ENCODE assay signal across 21 mouse cellular contexts in genomic region chr2:33452721-33453120, GRCm38 (mm10). TPM values are rescaled to one million over a fixed set of nuclear protein-coding genes. Genes with fewer than 3 reads are reported as not detected.
A peak's percentile ranks its signal among the peaks of the same experiment; 100 is the strongest.
DNase-seq lines count a peak whose midpoint lies in the region; ATAC-seq and TF ChIP-seq lines count a peak whose summit lies in the region.
"Had no signal": no experiment of that assay in that cellular context is flagged by ENCODE, and none has a peak within 500 bp of the region (broad histone marks: within the 10 kb centered on the region; RNA-seq: fewer than 3 reads in every experiment).

No protein-coding gene starts in this region.

- H3K36me3 ChIP-seq in forebrain, embryonic 15.5 days, result peaks cover 55% of the 10 kb centered on the region
- peaks cover 24% of the 10 kb centered on the region for H3K36me3 ChIP-seq in forebrain, embryonic 16.5 days (ENCODE audit: control insufficient read depth, insufficient read depth)
- peaks cover 81% of the 10 kb centered on the region for H3K36me3 ChIP-seq in heart, embryonic 12.5 days
- H3K36me3 ChIP-seq in heart, embryonic 10.5 days, result peaks cover 77% of the 10 kb centered on the region
- peaks cover 68% of the 10 kb centered on the region for H3K36me3 ChIP-seq in lung, embryonic 14.5 days (ENCODE audit: insufficient read depth)

- H3K27ac ChIP-seq in forebrain, embryonic 15.5 days (replicated peaks), result peak overlapping the region; percentile 51; the same call in 1 of the 2 replicates
- no peak overlapping the region; the same call in 1 of the 2 replicates for H3K27ac ChIP-seq in forebrain, embryonic 16.5 days (ENCODE audit: low read length)
- H3K27ac ChIP-seq in heart, embryonic 12.5 days (ENCODE audit: poor library complexity, severe bottlenecking), result peak overlapping the region; percentile 35; the same call in 1 of the 2 replicates
- no peak overlapping the region for H3K27ac ChIP-seq in heart, embryonic 10.5 days
- H3K27ac ChIP-seq in lung, embryonic 14.5 days (ENCODE audit: low read depth), result peak overlapping the region; percentile 46
- H3K27ac ChIP-seq: hindbrain, embryonic 10.5 days; intestine, embryonic 15.5 days; limb, embryonic 13.5 days; liver, embryonic 12.5 days; neural tube, embryonic 12.5 days had no signal

- 91% methylated on average over 5 of the region's 5 CpGs for WGBS in forebrain, embryonic 15.5 days
- WGBS in forebrain, embryonic 16.5 days, result 91% methylated on average over 5 of the region's 5 CpGs
- 85% methylated on average over 5 of the region's 5 CpGs for WGBS in heart, embryonic 12.5 days
- WGBS in heart, embryonic 10.5 days, result 79% methylated on average over 5 of the region's 5 CpGs
- 92% methylated on average over 5 of the region's 5 CpGs for WGBS in lung, embryonic 14.5 days

- H3K9ac ChIP-seq in forebrain, embryonic 15.5 days (replicated peaks), result no peak overlapping the region
- no peak overlapping the region for H3K9ac ChIP-seq in forebrain, embryonic 16.5 days (replicated peaks; ENCODE audit: low read depth, low read length)
- 0 out of 2 replicates have a peak overlapping the region, but pooled peaks have one; percentile 41 for H3K9ac ChIP-seq in heart, embryonic 12.5 days
- no peak overlapping the region for H3K9ac ChIP-seq in lung, embryonic 14.5 days
- H3K9ac ChIP-seq: intestine, embryonic 15.5 days; limb, embryonic 13.5 days; liver, embryonic 12.5 days; neural tube, embryonic 12.5 days had no signal

- no peaks in the 10 kb centered on the region for H3K9me3 ChIP-seq in forebrain, embryonic 15.5 days
- no peaks in the 10 kb centered on the region for H3K9me3 ChIP-seq in forebrain, embryonic 16.5 days (ENCODE audit: control insufficient read depth, low read length)
- H3K9me3 ChIP-seq in heart, embryonic 12.5 days (replicated peaks), result no peaks in the 10 kb centered on the region
- H3K9me3 ChIP-seq in heart, embryonic 10.5 days, result no peaks in the 10 kb centered on the region
- H3K9me3 ChIP-seq in lung, embryonic 14.5 days (ENCODE audit: low read depth, low read length), result no peaks in the 10 kb centered on the region
- H3K9me3 ChIP-seq: hindbrain, embryonic 10.5 days; intestine, embryonic 15.5 days; limb, embryonic 13.5 days; liver, embryonic 12.5 days; neural tube, embryonic 12.5 days had no signal

- DNase-seq in heart, embryonic 10.5 days (ENCODE audit: low spot score), result no peak
- no peak for DNase-seq in lung, embryonic 14.5 days
- DNase-seq in lung, adult 18-20 months, result no peak
- peak; percentile 62 for DNase-seq in skeletal muscle tissue, adult 2 months (ENCODE audit: low read depth, low spot score)
- DNase-seq: cerebellum, adult 11-12 months; cerebellum, postnatal 10 days; lung, adult 2 months; midbrain, embryonic 14.5 days; right cerebral cortex, postnatal 25 days; thymus, adult 18-20 months; thymus, postnatal 36 days had no signal

- TF ChIP-seq CTCF in lung, embryonic 14.5 days (IDR thresholded peaks at IDR 0.05; ENCODE audit: low read depth), result no peak

- no peak for ATAC-seq in forebrain, embryonic 15.5 days (replicated peaks)
- ATAC-seq in forebrain, embryonic 16.5 days, result no peak
- ATAC-seq in heart, embryonic 12.5 days (ENCODE audit: insufficient number of reproducible peaks, low FRiP score), result no peak
- no peak for ATAC-seq in lung, embryonic 14.5 days (ENCODE audit: insufficient read depth)
- ATAC-seq: activated CD4-positive, CD25-positive, alpha-beta regulatory T cell, adult 4 months; hindbrain, embryonic 16.5 days had no signal

- H3K27me3 ChIP-seq in forebrain, embryonic 15.5 days, result no peaks in the 10 kb centered on the region
- H3K27me3 ChIP-seq in forebrain, embryonic 16.5 days (replicated peaks; ENCODE audit: control insufficient read depth, insufficient read depth, low read length), result no peaks in the 10 kb centered on the region
- no peaks in the 10 kb centered on the region for H3K27me3 ChIP-seq in heart, embryonic 12.5 days (replicated peaks)
- H3K27me3 ChIP-seq in heart, embryonic 10.5 days (ENCODE audit: insufficient read depth, poor library complexity, severe bottlenecking), result no peaks in the 10 kb centered on the region
- no peaks in the 10 kb centered on the region for H3K27me3 ChIP-seq in lung, embryonic 14.5 days (ENCODE audit: insufficient read depth, low read length)
- H3K27me3 ChIP-seq: intestine, embryonic 15.5 days; limb, embryonic 13.5 days; liver, embryonic 12.5 days; neural tube, embryonic 12.5 days had no signal

- H3K4me1 ChIP-seq in forebrain, embryonic 15.5 days, result peaks cover 4% of the 10 kb centered on the region; the same call in 1 of the 2 replicates
- H3K4me1 ChIP-seq in forebrain, embryonic 16.5 days (replicated peaks; ENCODE audit: control insufficient read depth, insufficient read depth, low read length), result peaks cover 17% of the 10 kb centered on the region
- H3K4me1 ChIP-seq in heart, embryonic 12.5 days (replicated peaks), result peaks cover 18% of the 10 kb centered on the region
- peaks cover 17% of the 10 kb centered on the region for H3K4me1 ChIP-seq in heart, embryonic 10.5 days
- no peaks in the 10 kb centered on the region for H3K4me1 ChIP-seq in lung, embryonic 14.5 days (ENCODE audit: insufficient read depth)

- no peak overlapping the region for H3K4me3 ChIP-seq in forebrain, embryonic 15.5 days
- no peak overlapping the region for H3K4me3 ChIP-seq in forebrain, embryonic 16.5 days (replicated peaks; ENCODE audit: low read length)
- H3K4me3 ChIP-seq in heart, embryonic 12.5 days, result no peak overlapping the region
- H3K4me3 ChIP-seq in heart, embryonic 10.5 days, result no peak overlapping the region
- H3K4me3 ChIP-seq in lung, embryonic 14.5 days (ENCODE audit: low read depth, low read length), result no peak overlapping the region
- H3K4me3 ChIP-seq: hindbrain, embryonic 10.5 days; intestine, embryonic 15.5 days; limb, embryonic 13.5 days; liver, embryonic 12.5 days; neural tube, embryonic 12.5 days had no signal

- H3K4me2 ChIP-seq in forebrain, embryonic 15.5 days (replicated peaks), result no peak overlapping the region
- H3K4me2 ChIP-seq in forebrain, embryonic 16.5 days (ENCODE audit: low read length), result no peak overlapping the region
- no peak overlapping the region for H3K4me2 ChIP-seq in heart, embryonic 12.5 days
- H3K4me2 ChIP-seq in lung, embryonic 14.5 days, result no peak overlapping the region
- H3K4me2 ChIP-seq: intestine, embryonic 15.5 days; limb, embryonic 13.5 days; liver, embryonic 12.5 days; neural tube, embryonic 12.5 days had no signal

RNA-seq across cellular contexts. Expression of gene Zbtb43, which starts 15.6 kb away (rescaled TPM):
- polyA plus RNA-seq in forebrain, embryonic 15.5 days (2015; fragmentation: Nextera tagmentation; extraction: Ambion mirVana), result 31.4 and 35.8 TPM in 2 replicates
- 32.7 and 40.5 TPM in 2 replicates for polyA plus RNA-seq in forebrain, embryonic 16.5 days (2015; fragmentation: Nextera tagmentation; extraction: Ambion mirVana)
- polyA plus RNA-seq in heart, embryonic 12.5 days (2016; fragmentation: Nextera tagmentation; extraction: Ambion mirVana), result 13.6 and 14.8 TPM in 2 replicates
- 12.5 and 15.7 TPM in 2 replicates for polyA plus RNA-seq in heart, embryonic 10.5 days (2016; fragmentation: Nextera tagmentation; extraction: Ambion mirVana)
- polyA plus RNA-seq in lung, embryonic 14.5 days (2014; fragmentation: Nextera tagmentation; extraction: Ambion mirVana), result 16.4 and 17.2 TPM in 2 replicates

RNA-seq across cellular contexts. Expression of gene Zbtb34, which starts 21.6 kb away (rescaled TPM):
- polyA plus RNA-seq in forebrain, embryonic 15.5 days (2015; fragmentation: Nextera tagmentation; extraction: Ambion mirVana), result 7.1 and 8.5 TPM in 2 replicates
- polyA plus RNA-seq in forebrain, embryonic 16.5 days (2015; fragmentation: Nextera tagmentation; extraction: Ambion mirVana), result 9.0 and 10.1 TPM in 2 replicates
- polyA plus RNA-seq in heart, embryonic 12.5 days (2016; fragmentation: Nextera tagmentation; extraction: Ambion mirVana), result 6.9 and 8.1 TPM in 2 replicates
- 5.0 and 5.6 TPM in 2 replicates for polyA plus RNA-seq in heart, embryonic 10.5 days (2016; fragmentation: Nextera tagmentation; extraction: Ambion mirVana)
- 9.6 and 10.8 TPM in 2 replicates for polyA plus RNA-seq in lung, embryonic 14.5 days (2014; fragmentation: Nextera tagmentation; extraction: Ambion mirVana)

Comparison
In these comparisons a context has a peak if more than half of its experiments do, and no peak if none do; other contexts are left out.
1. H3K27ac ChIP-seq: peak in forebrain, embryonic 15.5 days (single experiment), heart, embryonic 12.5 days (single experiment) and lung, embryonic 14.5 days (single experiment); none in forebrain, embryonic 16.5 days (single experiment) and heart, embryonic 10.5 days (single experiment).